Mouse (Mus musculus) lung, postnatal 25 days (tissue): ENCODE data around the gene Vmn1r80.
"Not testable (repeated sequence)": the region's sequence is repeated elsewhere in the genome, so short reads cannot be mapped to it uniquely, and the experiment has no call there.

ENCODE experiments used
- DNase-seq: peaks from one replicate; pipeline ENCODE4 v3.0.0; 2022; ENCODE audit warnings: low spot score

Vmn1r80 gene

DNA sequence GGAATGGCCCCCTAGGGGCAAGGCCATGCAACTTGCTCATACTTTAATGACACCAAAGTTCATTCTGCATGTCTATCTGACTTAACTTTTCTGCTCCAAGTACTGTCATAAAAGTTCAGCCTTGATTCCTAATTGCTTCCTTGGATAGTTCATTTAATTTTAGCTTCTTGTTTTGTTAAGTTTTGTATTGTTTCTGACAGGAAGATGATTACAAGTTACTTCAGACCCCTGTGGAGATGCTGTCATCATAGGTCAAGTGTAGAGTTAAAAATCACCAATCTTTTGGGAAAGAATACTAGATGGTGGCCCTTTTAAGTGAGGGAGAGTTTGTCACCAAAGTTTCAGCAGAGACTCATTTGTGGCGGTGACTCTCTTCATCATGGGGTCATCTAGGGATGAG, at the start of gene Vmn1r80:
TSS of gene Vmn1r80 (plus strand) at position 301 of the 400 bp plus-strand sequence.
- no peak for DNase-seq

DNA sequence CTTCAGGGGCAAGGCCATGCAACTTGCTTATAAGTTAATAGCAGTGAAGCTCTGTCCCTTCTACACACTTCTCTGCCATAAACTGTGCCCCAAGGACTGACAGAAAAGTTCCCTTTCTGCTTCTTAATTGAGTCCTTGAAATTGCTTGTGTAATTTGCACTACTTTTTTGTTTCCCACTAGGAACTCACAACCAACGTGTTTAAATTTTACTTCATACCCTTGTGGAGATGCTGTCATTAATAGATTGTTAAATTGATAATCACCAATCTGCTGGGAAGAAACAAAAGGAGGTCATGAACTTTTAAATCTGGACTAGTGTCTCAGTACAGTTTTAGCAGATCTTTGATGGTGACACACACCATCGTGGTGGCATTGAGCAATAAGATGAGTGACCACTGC, 39.1 kb upstream of the Vmn1r80 start, which contains the start of gene Vmn1r78:
TSS of gene Vmn1r78 (plus strand) at position 301 of the 400 bp plus-strand sequence.
- DNase-seq: no peak

DNA sequence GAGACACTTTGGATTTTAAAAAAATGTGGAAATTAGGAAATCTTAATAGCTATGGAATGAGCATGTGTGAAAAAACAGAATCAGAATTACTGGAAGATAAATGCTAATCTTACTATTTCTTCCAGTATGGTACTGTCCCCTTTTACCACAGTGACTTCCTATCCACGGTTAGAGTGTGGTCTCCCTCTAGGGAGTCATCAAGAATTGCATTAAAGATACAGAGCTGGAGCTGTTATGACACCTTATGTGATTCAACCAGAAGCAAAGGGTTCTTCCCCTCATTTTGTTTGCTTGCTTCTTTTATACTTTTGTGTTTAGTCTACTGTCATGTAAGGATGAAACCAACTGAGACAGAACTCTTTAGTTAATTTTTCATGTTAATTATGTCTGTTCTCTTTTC, 32.6 kb upstream of the Vmn1r80 start:
- not testable (repeated sequence) for DNase-seq

DNA sequence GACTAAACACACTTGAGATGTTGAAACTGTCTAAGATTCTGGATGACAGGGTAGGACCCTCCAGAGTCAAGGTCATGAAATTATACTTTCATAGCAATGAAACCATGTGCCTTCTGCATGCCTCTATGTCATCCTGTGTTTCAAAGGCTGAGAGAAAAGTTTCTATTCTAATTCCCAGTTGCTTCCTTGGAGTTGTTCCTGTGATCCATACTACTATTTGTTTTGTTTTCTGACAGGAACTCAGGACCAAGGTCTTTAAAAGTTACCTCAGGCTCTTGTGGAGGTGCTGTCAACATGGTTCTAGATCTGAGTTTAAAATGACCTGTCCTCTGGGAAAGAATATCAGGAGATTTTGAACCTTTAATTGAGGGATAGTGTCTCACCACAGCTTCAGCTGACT, 18.1 kb upstream of the Vmn1r80 start, which contains the start of gene Vmn1r79:
TSS of gene Vmn1r79 (plus strand) at position 301 of the 400 bp plus-strand sequence.
- not testable (repeated sequence) for DNase-seq

DNA sequence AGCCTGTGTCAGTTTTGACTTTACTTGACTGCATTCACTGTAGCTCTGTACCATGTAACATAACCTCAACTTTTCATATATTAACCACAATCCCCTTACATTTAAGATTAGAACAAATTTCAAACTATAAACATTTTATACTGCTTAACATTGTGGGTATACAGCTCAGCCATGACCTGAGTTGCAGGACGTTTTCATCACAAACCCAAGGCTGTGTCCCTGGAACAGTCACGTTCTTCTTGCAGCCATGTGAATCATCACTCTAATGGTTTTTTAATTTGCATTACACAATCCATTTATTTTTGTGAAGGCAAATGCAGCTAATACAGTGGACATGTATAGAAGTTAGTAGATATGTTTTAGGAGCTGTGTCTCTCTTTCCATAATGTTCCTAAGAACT, 16.2 kb upstream of the Vmn1r80 start:
- DNase-seq: not testable (repeated sequence)

DNA sequence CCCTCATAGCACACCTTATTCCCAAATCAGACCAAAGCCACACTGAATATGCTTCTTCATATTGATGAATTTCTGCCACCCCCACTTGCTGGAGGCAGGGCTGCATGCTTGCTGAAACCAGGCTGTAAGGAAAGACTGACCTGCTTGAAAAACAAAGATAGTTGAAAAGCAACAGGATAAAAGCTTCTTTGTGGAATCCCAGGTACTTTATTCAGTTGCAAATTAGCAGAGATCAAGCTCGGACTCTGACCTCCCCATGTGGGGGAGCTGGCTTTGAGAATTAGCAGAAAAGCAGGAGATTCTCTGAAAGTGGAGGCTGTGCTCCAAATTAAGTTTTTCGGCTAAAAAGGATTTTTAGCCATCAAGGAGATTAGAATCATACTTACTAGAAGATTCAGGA, 15.1 kb downstream of the Vmn1r80 start:
- DNase-seq: no peak
